Mouse (Mus musculus): ENCODE data around the gene Aldh2.
A peak's percentile ranks its signal among the peaks of the same experiment; 100 is the strongest.
"Not testable (repeated sequence)": the region's sequence is repeated elsewhere in the genome, so short reads cannot be mapped to it uniquely, and the experiment has no call there.

Aldh2 gene

DNA sequence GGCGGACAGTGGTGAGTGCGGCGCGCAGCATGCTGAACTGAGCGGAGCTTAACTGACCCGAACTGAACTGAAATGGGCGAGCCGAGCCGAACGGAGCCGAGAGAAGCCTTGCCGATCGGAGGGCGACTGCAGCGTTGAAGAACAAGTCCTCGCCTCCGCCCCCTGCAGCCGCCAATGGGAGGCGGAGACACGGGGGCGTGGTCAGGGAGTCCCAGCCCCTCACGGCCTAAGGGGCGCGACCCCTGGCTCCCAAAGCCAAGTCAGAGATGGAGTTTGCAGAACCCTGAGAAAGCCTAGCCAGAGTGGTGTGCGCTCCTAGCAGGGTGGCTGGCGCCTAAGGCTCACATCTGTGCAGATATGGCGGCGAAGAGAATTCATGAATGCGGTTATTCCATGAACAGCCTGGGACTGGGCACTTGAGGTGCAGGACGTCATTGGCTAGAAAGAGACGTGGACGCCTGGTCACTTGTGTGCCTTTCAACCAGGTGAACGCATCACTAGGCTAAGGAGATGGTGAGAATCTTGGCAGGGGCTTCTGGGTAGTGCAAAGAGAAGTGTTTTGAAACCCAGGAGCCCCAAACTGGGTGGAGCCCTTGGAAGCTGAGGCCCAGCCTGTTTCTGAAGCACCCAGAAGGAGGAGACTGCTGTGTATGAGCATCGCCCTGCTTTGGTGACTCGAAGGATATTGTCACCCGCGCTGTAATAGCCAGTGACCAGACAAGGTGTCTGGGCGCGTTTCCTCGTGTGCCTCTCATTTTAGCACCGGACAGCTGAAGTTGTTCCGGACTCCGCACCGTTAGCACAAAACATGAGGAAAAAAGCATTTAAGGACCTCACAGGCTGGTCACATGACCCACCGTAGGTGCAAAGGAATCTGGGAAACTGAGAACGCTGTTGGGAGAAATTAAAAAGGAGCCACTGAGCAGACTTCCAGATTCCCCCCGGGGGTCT, at the start of gene Aldh2:
TSS of gene Aldh2 (minus strand) at position 374 of the 951 bp plus-strand sequence.
- DNase-seq, result peak; percentile 69

DNA sequence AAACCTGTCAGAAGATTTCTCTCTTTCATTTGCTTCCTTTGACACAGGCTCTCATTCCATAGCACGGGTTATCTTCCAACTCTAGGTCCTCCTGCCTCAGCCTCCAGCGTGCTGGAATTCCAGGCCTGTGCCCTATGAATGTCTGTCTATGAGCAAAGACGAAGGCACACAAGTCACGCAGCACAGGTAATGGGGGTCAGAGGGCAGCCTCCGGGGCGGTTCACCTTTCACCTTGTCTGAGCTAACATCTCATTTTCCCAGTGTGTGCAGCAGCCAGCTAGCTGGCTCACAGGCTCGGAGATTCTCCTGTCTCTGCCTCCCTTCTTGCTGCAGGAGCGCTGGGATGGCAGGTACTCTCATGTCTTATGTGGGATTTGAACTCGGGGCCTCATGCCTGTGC, 46.0 kb upstream of the Aldh2 start:
- no peak for DNase-seq

DNA sequence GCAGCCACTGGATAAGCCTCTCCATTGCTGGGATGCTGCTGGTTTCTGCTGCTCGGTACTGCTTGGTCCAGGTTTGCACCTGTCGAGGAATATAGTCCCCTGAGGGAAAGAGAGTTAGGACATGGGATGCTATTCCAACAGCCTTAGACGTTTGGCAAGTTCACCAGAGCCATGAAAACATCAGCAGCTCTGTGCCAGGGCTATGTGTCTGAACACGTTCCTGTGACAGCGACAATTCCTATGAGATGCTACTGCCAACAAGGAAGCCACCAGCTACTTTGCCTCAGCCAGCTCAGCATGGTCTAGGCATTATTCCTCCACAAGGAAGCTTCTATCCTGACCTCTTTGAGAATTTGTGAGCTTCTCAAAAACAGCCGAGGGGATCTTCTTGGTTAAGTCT, 43.7 kb upstream of the Aldh2 start:
- no peak for DNase-seq

DNA sequence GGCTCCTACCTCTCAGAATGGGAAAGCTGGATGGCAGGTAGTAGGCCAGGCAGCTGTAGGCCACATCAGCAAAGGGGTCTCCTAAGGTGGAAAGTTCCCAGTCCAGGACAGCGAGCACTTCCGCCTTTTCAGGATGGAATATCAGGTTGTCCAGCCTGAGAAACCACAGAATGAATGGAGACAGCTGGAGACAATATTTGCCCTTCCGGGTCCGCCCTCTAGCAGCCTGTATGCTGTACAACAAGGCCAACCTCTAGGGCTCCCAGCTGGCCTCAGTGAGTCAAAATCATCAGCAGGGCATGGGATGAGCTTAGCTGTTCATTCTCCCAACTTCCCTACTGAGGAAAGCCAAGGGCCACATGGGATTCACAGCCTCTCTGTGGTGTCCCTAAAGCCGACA, 41.0 kb upstream of the Aldh2 start:
- no peak for DNase-seq

DNA sequence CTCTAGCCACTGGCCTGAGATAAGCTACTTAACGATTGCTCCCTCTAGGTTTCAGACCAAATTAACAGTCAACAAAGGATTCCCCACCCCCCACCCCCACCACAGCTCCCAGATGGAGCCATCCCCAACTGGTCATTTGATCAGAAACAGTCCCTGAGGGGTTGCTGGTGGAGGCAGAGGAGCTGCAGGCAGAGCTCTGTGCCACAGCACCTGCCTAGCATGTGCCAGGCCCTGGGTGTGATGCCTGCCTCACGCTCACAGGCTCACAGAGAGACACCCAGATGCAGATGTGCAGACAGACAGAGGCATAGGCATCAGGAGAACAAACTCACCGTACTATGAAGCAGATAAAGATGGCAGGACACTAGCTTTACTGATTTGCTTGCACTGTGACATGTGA, 39.2 kb upstream of the Aldh2 start:
- DNase-seq, result no peak

DNA sequence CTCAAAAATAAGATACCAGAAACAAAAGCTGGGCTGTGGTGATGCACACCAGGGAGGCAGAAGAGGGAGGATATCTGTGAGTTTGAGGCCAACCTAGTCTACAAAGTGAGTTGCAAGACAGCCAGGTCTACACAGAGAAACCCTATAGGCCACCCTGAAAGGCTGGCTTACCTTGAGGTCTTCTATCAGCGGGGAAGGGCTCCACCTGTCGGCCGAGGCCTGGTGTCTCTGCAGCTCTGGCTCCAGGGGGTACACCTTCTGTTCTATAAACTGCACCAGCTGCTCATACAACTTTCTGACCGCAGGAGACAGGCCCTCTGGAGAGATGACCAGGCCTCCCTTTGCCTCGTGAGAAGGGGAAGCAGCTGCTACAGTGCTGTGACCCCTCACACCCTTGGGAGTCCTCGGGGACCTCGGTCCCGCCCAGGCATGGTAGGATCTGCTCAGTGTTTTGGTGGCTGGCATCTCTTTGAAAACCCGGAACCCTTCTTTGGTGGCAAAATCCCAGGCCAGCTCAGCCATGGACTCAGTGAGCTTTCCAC, 37.6 kb upstream of the Aldh2 start:
- not testable (repeated sequence) for DNase-seq

DNA sequence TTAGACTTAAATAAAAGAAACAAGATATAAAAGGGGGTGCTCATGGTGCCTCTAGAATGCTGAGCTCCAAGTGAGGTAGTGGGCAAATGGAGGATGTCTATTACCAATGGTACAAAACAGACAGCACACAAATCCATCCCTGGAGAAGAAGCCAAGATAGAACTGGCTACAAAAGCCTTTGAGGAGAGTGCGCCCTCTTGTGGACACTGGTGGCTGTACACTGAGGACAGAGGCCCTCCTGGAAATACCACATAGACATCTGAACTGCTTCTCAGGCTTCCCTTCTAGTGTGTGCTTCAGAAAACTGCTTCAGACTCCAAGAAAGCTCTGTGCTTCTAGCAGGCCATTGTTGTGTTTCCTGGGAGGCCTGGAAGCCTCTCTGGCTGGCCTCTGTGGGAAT, 34.2 kb upstream of the Aldh2 start:
- DNase-seq, result peak; percentile 53

DNA sequence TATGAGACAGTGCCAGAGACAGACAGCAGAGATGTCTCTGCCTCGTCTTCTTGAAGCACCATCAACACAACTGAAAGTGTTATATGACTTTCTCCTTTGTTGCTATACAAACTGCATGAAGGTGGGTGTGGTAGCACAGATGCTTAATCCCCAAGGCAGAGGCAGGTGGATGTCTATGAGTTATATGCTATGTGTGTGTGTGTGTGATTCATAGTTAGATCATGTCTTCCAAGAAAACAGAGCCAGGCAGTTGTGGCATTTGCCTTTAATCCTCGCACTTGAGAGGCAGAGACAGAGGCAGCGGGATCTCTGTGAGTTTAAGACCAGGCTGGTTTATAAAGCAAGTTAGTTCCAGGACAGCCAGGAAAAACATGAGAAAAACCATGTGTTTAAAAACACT, 29.6 kb upstream of the Aldh2 start:
- no peak for DNase-seq

DNA sequence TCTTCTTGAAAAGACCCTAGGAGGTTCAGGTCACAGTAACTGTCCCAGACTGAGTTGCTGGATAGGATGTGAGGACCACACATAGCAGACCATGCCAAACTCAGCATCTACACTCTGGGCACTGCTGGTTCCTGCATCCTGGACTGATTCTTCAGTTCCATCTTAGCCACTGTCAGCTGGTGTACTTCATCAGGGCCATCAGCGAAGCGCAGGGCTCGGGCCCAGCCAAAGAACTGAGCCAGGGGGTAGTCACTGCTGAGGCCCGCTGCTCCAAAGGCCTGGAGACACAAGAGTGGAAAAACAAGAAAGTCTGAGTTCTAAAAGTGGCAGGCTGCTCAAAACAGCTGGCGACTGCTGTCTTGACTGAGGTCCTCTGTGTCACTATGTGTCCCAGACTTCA, 27.5 kb upstream of the Aldh2 start:
- DNase-seq, result no peak

DNA sequence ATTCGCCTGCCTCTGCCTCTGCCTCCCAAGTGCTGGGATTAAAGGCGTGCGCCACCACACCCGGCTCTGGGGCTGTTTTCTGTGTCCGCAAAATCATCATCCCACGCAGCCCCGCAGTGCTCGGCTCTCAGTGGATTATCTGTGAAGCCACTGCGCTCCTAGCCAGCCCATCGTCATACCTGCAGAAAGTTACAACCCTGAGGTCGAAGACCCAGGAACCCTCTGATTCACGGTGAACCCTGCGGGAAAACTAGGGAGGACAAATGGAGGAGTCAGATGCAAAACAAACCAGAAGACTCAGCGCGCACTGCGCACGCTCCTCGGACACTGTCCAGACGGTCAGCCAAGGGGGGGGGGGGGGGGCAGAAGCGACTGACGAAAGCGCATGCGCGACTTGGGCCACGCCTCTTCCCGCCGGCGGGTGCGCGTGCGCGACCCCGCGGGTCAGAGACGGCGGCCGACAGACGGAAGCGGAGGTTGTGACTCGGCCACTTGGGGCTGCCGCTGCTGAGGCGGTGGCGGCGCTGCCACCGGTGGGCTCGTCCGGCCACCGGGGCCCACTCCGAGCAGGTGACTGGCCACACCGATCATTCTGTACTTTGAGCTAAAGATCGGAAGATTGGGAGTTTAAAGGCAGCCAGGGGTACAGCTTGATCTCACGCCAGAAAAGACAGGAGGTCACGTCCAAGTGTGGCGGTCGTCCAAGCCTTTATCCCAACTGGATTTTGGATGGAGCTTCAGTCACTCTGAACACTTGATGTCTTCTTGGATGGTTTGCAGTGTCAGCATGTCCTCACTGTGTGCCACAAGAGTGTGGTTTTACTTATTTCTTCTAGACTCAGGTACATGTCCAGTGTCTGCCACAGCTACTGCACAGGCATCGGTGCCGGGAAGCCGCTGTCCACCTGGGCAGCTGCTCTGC, 25.2 kb upstream of the Aldh2 start, which contains the start of gene Acad12:
TSS of gene Acad12 (minus strand) at position 347 of the 922 bp plus-strand sequence.
- DNase-seq, result peak; percentile 88

DNA sequence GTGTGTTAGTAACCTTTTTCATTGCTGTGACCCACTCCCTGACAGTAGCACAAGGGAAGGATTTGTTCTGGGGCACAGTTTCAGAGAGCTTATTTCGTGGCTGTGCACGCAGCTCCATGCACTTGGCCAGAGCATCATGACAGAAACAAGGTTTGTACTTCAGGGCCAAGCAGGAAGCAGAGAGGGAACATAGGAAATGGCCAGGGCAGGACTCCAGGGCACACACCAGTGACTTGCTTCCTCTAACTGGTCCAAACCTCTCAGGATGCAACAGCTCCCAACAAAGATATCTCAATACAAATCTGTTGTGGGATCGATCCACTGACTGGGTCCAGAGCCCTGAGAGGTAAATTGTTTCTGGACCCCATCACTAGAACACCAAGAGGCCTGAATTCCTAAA, 21.3 kb upstream of the Aldh2 start:
- DNase-seq, result not testable (repeated sequence)

DNA sequence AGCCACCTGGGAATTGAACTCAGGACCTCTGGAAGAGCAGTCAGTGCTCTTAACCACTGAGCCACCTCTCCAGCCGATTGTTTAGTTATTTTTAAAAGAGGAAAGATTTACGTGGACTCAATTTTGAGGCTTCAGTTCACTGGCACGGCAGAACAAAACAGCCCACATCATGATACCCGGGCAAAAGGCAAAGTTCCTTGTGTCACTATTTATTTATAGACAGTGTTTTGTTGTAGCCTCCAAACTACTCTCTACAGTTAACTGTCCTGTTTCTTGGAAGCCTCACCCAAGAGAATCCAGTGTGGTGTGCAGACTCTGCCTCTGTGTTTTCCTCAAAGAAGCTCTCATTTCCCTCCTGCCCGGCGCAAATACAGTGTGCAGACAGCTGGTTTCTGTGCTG, 18.4 kb upstream of the Aldh2 start:
- no peak for DNase-seq

DNA sequence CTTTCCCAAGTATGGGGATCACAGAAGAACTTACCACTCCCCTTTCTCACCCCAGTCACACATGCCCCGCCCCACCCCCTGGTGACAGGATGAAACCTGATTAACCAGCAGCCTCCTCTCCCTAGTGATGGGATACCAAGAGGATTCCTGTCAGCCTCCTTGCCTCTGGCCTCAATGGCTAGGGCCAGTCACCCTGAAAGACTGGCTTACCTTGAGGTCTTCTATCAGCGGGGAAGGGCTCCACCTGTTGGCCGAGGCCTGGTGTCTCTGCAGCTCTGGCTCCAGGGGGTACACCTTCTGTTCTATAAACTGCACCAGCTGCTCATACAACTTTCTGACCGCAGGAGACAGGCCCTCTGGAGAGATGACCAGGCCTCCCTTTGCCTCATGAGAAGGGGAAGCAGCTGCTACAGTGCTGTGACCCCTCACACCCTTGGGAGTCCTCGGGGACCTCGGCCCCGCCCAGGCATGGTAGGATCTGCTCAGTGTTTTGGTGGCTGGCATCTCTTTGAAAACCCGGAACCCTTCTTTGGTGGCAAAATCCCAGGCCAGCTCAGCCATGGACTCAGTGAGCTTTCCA, 16.0 kb upstream of the Aldh2 start:
- not testable (repeated sequence) for DNase-seq

DNA sequence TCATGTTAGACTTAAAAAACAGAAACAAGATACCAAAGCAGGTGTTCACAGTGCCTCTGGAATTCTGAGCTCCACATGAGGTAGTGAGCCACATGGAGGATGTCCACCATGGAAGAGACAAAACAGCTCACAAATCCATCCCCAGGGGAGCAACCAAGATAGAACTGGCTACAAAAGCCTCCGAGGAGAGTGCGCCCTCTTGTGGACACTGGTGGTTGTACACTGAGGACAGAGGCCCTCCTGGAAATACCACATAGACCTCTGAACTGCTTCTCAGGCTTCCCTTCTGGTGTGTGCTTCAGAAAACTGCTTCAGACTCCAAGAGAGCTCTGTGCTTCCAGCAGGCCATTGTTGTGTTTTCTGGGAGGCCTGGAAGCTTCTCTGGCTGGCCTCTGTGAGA, 12.5 kb upstream of the Aldh2 start:
- DNase-seq, result peak; percentile 37

DNA sequence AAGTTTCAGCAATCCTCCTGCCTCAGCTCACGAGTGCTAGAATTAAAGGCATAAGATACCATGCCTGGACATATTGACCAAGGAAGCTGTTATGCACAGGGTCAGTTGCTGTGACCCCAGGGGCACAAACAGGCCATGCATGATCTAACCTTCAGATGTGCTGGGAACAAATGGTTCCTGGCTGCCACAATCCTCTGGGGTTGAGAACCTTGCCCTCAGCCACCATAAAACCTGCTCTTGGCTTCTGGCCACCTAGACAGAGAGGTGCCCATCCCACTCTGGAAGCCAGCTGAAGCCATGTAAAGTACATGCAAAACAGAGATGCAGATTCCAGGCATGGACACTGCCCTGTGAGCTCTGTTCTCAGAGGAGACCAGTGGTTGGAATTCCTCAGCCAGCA, 10.2 kb upstream of the Aldh2 start:
- not testable (repeated sequence) for DNase-seq

DNA sequence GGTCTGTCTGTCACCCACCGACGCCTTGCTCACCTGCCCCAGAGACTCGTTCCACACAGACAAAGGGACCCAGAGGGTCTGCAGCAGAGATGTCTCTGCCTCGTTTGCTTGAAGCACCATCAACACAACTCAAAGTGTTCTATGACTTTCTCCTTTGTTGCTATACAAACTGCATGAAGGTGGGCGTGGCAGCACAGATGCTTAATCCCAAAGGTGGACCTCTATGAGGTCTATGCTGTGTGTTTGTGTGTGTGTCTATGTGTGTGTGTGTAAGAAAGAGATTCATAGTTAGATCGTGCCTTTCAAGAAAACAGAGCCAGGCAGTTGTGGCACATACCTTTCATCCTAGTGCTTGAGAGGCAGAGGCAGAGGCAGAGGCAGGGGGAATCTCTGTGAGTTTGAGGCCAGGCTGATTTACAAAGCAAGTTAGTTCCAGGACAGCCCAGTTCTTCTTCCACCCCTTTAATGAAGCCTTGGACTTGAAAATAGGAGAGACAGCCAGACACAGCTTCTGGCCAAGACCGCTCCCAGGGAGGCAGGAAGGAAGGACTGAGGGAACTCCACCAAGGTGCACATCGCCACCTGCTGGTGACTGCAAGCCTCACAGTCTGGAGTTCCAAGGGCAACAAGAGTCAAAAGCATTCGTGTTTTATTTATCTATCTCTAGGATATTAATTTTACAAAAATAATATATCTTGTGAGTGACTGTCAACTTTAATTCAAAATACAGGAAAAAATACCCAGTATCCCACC, 8.1 kb upstream of the Aldh2 start:
- peak; percentile 79 for DNase-seq

DNA sequence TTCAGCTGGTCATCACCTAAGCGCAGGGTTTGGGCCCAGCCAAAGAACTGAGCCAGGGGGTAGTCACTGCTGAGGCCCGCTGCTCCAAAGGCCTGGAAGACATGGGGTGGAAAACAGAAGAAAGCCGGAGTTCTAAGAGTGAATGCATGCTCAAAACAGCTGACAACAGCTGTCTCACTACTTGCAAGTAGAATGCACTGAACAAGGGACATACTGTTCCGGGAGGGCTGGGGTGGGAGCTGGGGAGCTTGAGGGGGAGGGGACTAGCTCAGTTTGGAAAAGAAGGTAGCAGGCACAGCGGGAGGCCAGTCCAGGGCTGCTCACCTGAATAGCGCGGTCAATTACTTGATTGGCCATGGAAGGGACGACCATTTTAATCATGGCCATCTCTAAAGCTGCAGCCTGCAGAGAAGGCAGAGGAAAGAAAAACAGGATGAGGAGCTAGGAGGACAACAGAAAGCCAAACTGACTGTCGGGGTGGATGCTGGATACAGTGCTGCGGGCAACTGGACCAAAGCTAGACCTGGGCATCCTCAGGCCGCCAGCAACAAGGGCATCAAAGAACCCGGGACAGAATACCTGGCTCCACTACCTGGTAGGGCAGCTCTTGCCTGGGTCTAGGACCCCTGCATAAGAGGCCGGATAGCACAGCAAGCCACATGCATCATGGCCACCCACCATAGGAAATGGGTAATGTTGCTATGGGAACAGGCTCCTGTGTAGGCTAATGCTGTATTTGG, 5.4 kb upstream of the Aldh2 start:
- no peak for DNase-seq

DNA sequence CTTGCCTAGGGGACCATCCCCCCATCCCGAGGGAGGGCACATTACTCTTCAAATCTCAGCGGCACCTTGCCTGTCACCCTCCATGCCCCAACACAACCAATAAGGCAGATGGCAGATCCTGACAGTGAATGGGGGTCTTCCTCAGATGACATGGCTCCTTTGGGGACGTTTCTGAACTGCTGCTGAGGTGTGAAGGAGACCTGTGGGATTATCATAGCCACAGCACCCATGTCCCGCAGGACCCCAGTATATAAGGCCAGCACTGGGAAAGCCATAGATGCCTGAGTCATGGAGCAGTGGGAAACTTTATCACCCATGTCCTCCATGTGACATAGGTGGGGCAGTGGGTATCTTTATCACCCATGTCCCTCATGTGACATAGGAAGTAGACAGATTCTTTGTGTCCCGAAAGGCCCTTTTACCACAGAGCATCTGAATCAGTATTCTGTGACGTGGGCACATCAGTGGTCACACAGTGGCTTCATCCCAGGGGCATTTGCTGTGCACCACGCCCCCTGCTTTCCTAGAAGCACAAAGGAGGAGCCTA, 4.4 kb upstream of the Aldh2 start:
- no peak for DNase-seq

DNA sequence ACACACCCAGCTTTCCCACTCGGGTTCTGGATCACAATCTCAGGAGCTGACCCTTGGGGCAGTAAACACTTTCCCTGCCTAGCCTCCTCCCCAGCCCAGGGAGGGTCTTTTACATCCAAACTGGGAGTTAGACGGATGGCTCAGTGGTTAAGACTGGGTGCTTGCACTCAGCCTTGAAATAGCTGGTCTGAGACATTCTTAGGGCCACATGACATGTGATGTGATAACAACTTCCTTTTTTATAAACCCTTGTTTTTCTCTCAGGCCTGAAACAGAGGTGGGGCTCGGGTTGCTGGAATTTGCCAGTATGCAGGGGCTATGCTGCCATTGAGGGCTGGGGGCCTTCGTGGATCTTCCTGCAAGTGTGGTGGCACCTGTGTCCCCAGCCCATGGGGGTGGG, 3.7 kb upstream of the Aldh2 start:
- DNase-seq, result no peak

DNA sequence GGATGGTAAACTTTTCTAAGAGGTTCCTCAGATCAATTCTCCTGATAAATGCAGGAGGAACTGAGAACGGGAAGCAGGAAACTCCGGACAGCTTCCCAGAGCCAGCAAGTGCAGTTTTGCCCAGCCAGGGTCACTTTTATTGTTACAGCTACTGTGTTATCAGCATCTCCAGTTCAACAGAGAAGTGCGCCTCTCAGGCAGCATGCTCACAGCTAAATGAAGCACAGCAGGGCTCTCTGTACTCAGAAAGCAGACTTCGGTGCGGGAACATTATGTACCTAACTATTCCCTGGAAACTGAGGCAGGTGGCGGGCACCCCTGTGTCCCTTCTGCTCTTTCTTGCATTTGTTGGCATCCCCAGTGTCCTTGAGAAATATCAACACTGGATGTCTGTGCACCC, 2.6 kb upstream of the Aldh2 start:
- no peak for DNase-seq

DNA sequence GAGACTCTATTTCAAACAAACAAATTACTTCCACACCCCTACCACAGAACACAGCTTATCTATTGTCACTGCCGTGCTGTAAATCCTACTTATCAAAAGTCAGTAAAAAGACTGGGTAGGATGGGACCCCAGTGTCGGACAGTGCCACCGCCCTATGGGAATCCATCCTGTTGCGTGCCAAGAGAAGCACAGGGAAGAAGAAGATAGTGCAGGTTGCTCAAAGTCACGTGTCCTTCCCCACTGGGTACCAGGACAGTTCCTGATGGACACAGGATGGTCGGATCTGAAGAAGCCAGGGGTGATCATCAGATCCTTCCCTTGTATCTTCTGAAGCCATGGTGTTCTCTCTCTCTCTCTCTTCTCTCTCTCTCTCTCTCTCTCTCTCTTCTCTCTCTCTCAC, 2.1 kb upstream of the Aldh2 start:
- DNase-seq, result no peak
